Mouse (Mus musculus): Measurements from ENCODE around the gene Tspoap1. TPM values are rescaled to one million over a fixed set of nuclear protein-coding genes. Genes with fewer than 3 reads are reported as not detected.

The Tspoap1 gene
- polyA plus RNA-seq, 1 experiment from 2014 or later: 1.7 TPM

- ATAC-seq (ENCODE audit: insufficient read depth, low FRiP score): peak; percentile 70; the same call in 1 of the 2 replicates
- H3K4me2 ChIP-seq (ENCODE audit: low read depth, low read length): peak overlapping the region; percentile 43
- no peaks in the 10 kb centered on the region for H3K9me3 ChIP-seq (replicated peaks; ENCODE audit: control insufficient read depth, low read length)
- H3K9ac ChIP-seq (ENCODE audit: low read length): peak overlapping the region; percentile 43; the same call in 1 of the 2 replicates
- peak overlapping the region; percentile 64 for H3K27ac ChIP-seq (ENCODE audit: low read length)
- no peaks in the 10 kb centered on the region for H3K27me3 ChIP-seq (ENCODE audit: control insufficient read depth, insufficient read depth, low read length)
- peaks cover 15% of the 10 kb centered on the region; the same call in 1 of the 2 replicates for H3K4me1 ChIP-seq (ENCODE audit: control insufficient read depth, insufficient read depth, low read length)
- WGBS: 38% methylated on average over 18 of the region's 18 CpGs
- H3K4me3 ChIP-seq (replicated peaks; ENCODE audit: low read length): no peak overlapping the region
- H3K36me3 ChIP-seq (ENCODE audit: control insufficient read depth, insufficient read depth, low read length): peaks cover 3% of the 10 kb centered on the region; the same call in 1 of the 2 replicates
These were observed 10.9 kb upstream of the Tspoap1 start for GRCm38 (mm10) chr11:87749192-87750042.

- Histone ChIP-seq H3K36me3 (ENCODE audit: control insufficient read depth, insufficient read depth, low read length) (no peaks in the 10 kb centered on the region), H3K27me3 (ENCODE audit: control insufficient read depth, insufficient read depth, low read length) (no peaks in the 10 kb centered on the region), H3K27ac (ENCODE audit: low read length) (peak overlapping the region; percentile 64), H3K4me2 (ENCODE audit: low read depth, low read length) (no peak overlapping the region), H3K4me3 (replicated peaks; ENCODE audit: low read length) (no peak overlapping the region), H3K9ac (ENCODE audit: low read length) (no peak overlapping the region), H3K9me3 (replicated peaks; ENCODE audit: control insufficient read depth, low read length) (no peaks in the 10 kb centered on the region), H3K4me1 (ENCODE audit: control insufficient read depth, insufficient read depth, low read length) (peaks cover 15% of the 10 kb centered on the region; the same call in 1 of the 2 replicates)
- 75% methylated on average over 11 of the region's 11 CpGs for WGBS
- no peak for ATAC-seq (ENCODE audit: insufficient read depth, low FRiP score)
These were observed 10.3 kb upstream of the Tspoap1 start for GRCm38 (mm10) chr11:87750043-87750421.

- Histone ChIP-seq H3K4me3 (replicated peaks; ENCODE audit: low read length) (no peak overlapping the region), H3K4me1 (ENCODE audit: control insufficient read depth, insufficient read depth, low read length) (peaks cover 15% of the 10 kb centered on the region; the same call in 1 of the 2 replicates), H3K36me3 (ENCODE audit: control insufficient read depth, insufficient read depth, low read length) (no peaks in the 10 kb centered on the region), H3K27me3 (ENCODE audit: control insufficient read depth, insufficient read depth, low read length) (no peaks in the 10 kb centered on the region), H3K9ac (ENCODE audit: low read length) (no peak overlapping the region), H3K27ac (ENCODE audit: low read length) (peak overlapping the region; percentile 64; the same call in 1 of the 2 replicates), H3K4me2 (ENCODE audit: low read depth, low read length) (no peak overlapping the region), H3K9me3 (replicated peaks; ENCODE audit: control insufficient read depth, low read length) (no peaks in the 10 kb centered on the region)
- ATAC-seq (ENCODE audit: insufficient read depth, low FRiP score): no peak
- 70% methylated on average over 3 of the region's 3 CpGs for WGBS
These were observed 9.8 kb upstream of the Tspoap1 start for GRCm38 (mm10) chr11:87750521-87750920.

GRCm38 (mm10) chr11:87751031-87751430, 9.3 kb upstream of the Tspoap1 start:
- no peak overlapping the region for H3K4me3 ChIP-seq (replicated peaks; ENCODE audit: low read length)
- WGBS: 78% methylated on average over 8 of the region's 8 CpGs
- H3K27me3 ChIP-seq (ENCODE audit: control insufficient read depth, insufficient read depth, low read length): no peaks in the 10 kb centered on the region
- peak overlapping the region; percentile 56 for H3K27ac ChIP-seq (ENCODE audit: low read length)
- H3K4me2 ChIP-seq (ENCODE audit: low read depth, low read length): no peak overlapping the region
- no peaks in the 10 kb centered on the region for H3K9me3 ChIP-seq (replicated peaks; ENCODE audit: control insufficient read depth, low read length)
- H3K9ac ChIP-seq (ENCODE audit: low read length): no peak overlapping the region
- peaks cover 15% of the 10 kb centered on the region; the same call in 1 of the 2 replicates for H3K4me1 ChIP-seq (ENCODE audit: control insufficient read depth, insufficient read depth, low read length)
- no peak for ATAC-seq (ENCODE audit: insufficient read depth, low FRiP score)
- no peaks in the 10 kb centered on the region for H3K36me3 ChIP-seq (ENCODE audit: control insufficient read depth, insufficient read depth, low read length)

GRCm38 (mm10) chr11:87751491-87751966, 8.8 kb upstream of the Tspoap1 start:
- no peaks in the 10 kb centered on the region for H3K9me3 ChIP-seq (replicated peaks; ENCODE audit: control insufficient read depth, low read length)
- ATAC-seq (ENCODE audit: insufficient read depth, low FRiP score): no peak
- H3K27ac ChIP-seq (ENCODE audit: low read length): peak overlapping the region; percentile 57
- H3K9ac ChIP-seq (ENCODE audit: low read length): no peak overlapping the region
- no peak overlapping the region for H3K4me3 ChIP-seq (replicated peaks; ENCODE audit: low read length)
- 60% methylated on average over 4 of the region's 4 CpGs for WGBS
- no peaks in the 10 kb centered on the region for H3K27me3 ChIP-seq (ENCODE audit: control insufficient read depth, insufficient read depth, low read length)
- peaks cover 15% of the 10 kb centered on the region; the same call in 1 of the 2 replicates for H3K4me1 ChIP-seq (ENCODE audit: control insufficient read depth, insufficient read depth, low read length)
- no peaks in the 10 kb centered on the region for H3K36me3 ChIP-seq (ENCODE audit: control insufficient read depth, insufficient read depth, low read length)
- no peak overlapping the region for H3K4me2 ChIP-seq (ENCODE audit: low read depth, low read length)

- WGBS: 66% methylated on average over 1 of the region's 1 CpGs
These were observed 8.0 kb upstream of the Tspoap1 start for GRCm38 (mm10) chr11:87752307-87752706.

GRCm38 (mm10) chr11:87753255-87753654, 7.1 kb upstream of the Tspoap1 start:
- H3K4me2 ChIP-seq (ENCODE audit: low read depth, low read length): no peak overlapping the region
- no peaks in the 10 kb centered on the region for H3K36me3 ChIP-seq (ENCODE audit: control insufficient read depth, insufficient read depth, low read length)
- H3K4me1 ChIP-seq (ENCODE audit: control insufficient read depth, insufficient read depth, low read length): peaks cover 15% of the 10 kb centered on the region; the same call in 1 of the 2 replicates
- no peak overlapping the region for H3K9ac ChIP-seq (ENCODE audit: low read length)
- no peak for ATAC-seq (ENCODE audit: insufficient read depth, low FRiP score)
- no peaks in the 10 kb centered on the region for H3K27me3 ChIP-seq (ENCODE audit: control insufficient read depth, insufficient read depth, low read length)
- WGBS: 78% methylated on average over 8 of the region's 8 CpGs
- no peaks in the 10 kb centered on the region for H3K9me3 ChIP-seq (replicated peaks; ENCODE audit: control insufficient read depth, low read length)
- H3K4me3 ChIP-seq (replicated peaks; ENCODE audit: low read length): no peak overlapping the region
- H3K27ac ChIP-seq (ENCODE audit: low read length): no peak overlapping the region

More at GRCm38 (mm10) chr11:87752307-87752706, 8.0 kb upstream of the Tspoap1 start:
- no peaks in the 10 kb centered on the region for H3K9me3 ChIP-seq (replicated peaks; ENCODE audit: control insufficient read depth, low read length)
- no peaks in the 10 kb centered on the region for H3K36me3 ChIP-seq (ENCODE audit: control insufficient read depth, insufficient read depth, low read length)
- no peaks in the 10 kb centered on the region for H3K27me3 ChIP-seq (ENCODE audit: control insufficient read depth, insufficient read depth, low read length)
- peak overlapping the region; percentile 57; the same call in 1 of the 2 replicates for H3K27ac ChIP-seq (ENCODE audit: low read length)
- H3K4me1 ChIP-seq (ENCODE audit: control insufficient read depth, insufficient read depth, low read length): peaks cover 15% of the 10 kb centered on the region; the same call in 1 of the 2 replicates
- 0 out of 2 replicates have a peak overlapping the region, but pooled peaks have one; percentile 9 for H3K4me2 ChIP-seq (ENCODE audit: low read depth, low read length)
- no peak overlapping the region for H3K9ac ChIP-seq (ENCODE audit: low read length)
- H3K4me3 ChIP-seq (replicated peaks; ENCODE audit: low read length): no peak overlapping the region
- no peak for ATAC-seq (ENCODE audit: insufficient read depth, low FRiP score)

GRCm38 (mm10) chr11:87753891-87754501, 6.3 kb upstream of the Tspoap1 start:
- no peak overlapping the region for H3K27ac ChIP-seq (ENCODE audit: low read length)
- H3K4me2 ChIP-seq (ENCODE audit: low read depth, low read length): no peak overlapping the region
- H3K9ac ChIP-seq (ENCODE audit: low read length): no peak overlapping the region
- peaks cover 8% of the 10 kb centered on the region; the same call in 1 of the 2 replicates for H3K4me1 ChIP-seq (ENCODE audit: control insufficient read depth, insufficient read depth, low read length)
- no peak for ATAC-seq (ENCODE audit: insufficient read depth, low FRiP score)
- WGBS: 85% methylated on average over 5 of the region's 5 CpGs
- no peaks in the 10 kb centered on the region for H3K27me3 ChIP-seq (ENCODE audit: control insufficient read depth, insufficient read depth, low read length)
- no peaks in the 10 kb centered on the region for H3K9me3 ChIP-seq (replicated peaks; ENCODE audit: control insufficient read depth, low read length)
- H3K36me3 ChIP-seq (ENCODE audit: control insufficient read depth, insufficient read depth, low read length): no peaks in the 10 kb centered on the region
- H3K4me3 ChIP-seq (replicated peaks; ENCODE audit: low read length): no peak overlapping the region

GRCm38 (mm10) chr11:87754603-87755002, 5.7 kb upstream of the Tspoap1 start:
- H3K27me3 ChIP-seq (ENCODE audit: control insufficient read depth, insufficient read depth, low read length): no peaks in the 10 kb centered on the region
- no peaks in the 10 kb centered on the region for H3K36me3 ChIP-seq (ENCODE audit: control insufficient read depth, insufficient read depth, low read length)
- H3K9me3 ChIP-seq (replicated peaks; ENCODE audit: control insufficient read depth, low read length): no peaks in the 10 kb centered on the region
- H3K4me1 ChIP-seq (ENCODE audit: control insufficient read depth, insufficient read depth, low read length): peaks cover 3% of the 10 kb centered on the region; the same call in 1 of the 2 replicates
- 62% methylated on average over 5 of the region's 5 CpGs for WGBS
- no peak overlapping the region for H3K4me2 ChIP-seq (ENCODE audit: low read depth, low read length)
- no peak for ATAC-seq (ENCODE audit: insufficient read depth, low FRiP score)
- H3K9ac ChIP-seq (ENCODE audit: low read length): no peak overlapping the region
- peak overlapping the region; percentile 2; the same call in 1 of the 2 replicates for H3K27ac ChIP-seq (ENCODE audit: low read length)
- no peak overlapping the region for H3K4me3 ChIP-seq (replicated peaks; ENCODE audit: low read length)
